Mouse (Mus musculus) E14TG2a.4 (cell line): ENCODE data around the gene Prkn.

Experiments used
- CTCF ChIP-seq: conservative IDR thresholded peaks from 2 replicates; pipeline ENCODE4 v1.5.1; 2014; ENCODE audit warnings: low read length
- NANOG ChIP-seq: IDR thresholded peaks from 2 replicates; pipeline ENCODE4 v1.6.1; 2014; ENCODE audit warnings: borderline replicate concordance, low read length, mixed read lengths
- POU5F1 ChIP-seq: IDR thresholded peaks from 2 replicates; pipeline ENCODE4 v1.6.1; 2014; ENCODE audit warnings: low read length, borderline replicate concordance

GRCm38 (mm10) chr17:11705761-11706160 is 865.6 kb downstream of the Prkn start:
- TF ChIP-seq CTCF (no peak), POU5F1 (no peak), NANOG (no peak)
